In the genomic region with DNA sequence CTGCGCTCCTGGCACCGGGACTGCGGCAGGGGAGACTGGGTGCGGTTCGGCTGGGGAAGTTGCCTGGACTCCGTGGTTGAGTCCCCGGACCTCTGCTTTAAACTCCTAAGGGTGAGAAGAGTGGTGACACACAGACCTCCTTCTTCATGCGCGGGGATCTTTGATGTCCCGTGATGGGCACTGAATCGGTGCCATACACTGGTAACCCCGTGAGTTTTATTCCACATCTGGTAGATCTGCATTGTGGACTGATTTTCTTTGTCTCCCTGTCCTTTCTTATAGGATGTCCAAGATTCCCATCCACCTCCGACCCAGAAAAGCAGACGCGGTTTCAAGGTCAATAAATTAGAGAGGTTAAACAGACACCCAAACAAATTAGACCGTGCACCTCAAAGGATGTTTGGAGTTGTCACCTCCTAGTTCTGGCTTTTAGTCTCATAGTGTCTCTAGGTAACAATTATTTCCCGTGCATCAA, we compare ENCODE assay signal across 8 mouse cellular contexts. TPM values are rescaled to one million over a fixed set of nuclear protein-coding genes. Genes with fewer than 3 reads are reported as not detected.
DNase-seq lines count a peak whose midpoint lies in the region; ATAC-seq and TF ChIP-seq lines count a peak whose summit lies in the region.

No protein-coding gene starts in this region.

- H3K27ac ChIP-seq in kidney, postnatal 0 days = no peak overlapping the region
- H3K27ac ChIP-seq in embryonic facial prominence, embryonic 12.5 days = no peak overlapping the region
- H3K27ac ChIP-seq in hindbrain, postnatal 0 days = peak overlapping the region; percentile 54
- H3K27ac ChIP-seq in midbrain, postnatal 0 days (ENCODE audit: low read depth, low read length) = no peak overlapping the region

- under 1% methylated on average over 17 of the region's 17 CpGs for WGBS in kidney, postnatal 0 days
- 3% methylated on average over 17 of the region's 17 CpGs for WGBS in embryonic facial prominence, embryonic 12.5 days
- 2% methylated on average over 17 of the region's 17 CpGs for WGBS in hindbrain, postnatal 0 days
- WGBS in midbrain, postnatal 0 days = 2% methylated on average over 17 of the region's 17 CpGs

- H3K4me1 ChIP-seq in kidney, postnatal 0 days (replicated peaks; ENCODE audit: insufficient read depth, low read length) = peaks cover 10% of the 10 kb centered on the region; the same call in 1 of the 2 replicates
- H3K4me1 ChIP-seq in embryonic facial prominence, embryonic 12.5 days = 0 out of 2 replicates have a peak, but pooled peaks cover 8% of the 10 kb centered on the region
- H3K4me1 ChIP-seq in hindbrain, postnatal 0 days (ENCODE audit: insufficient read depth, low read length) = 0 out of 2 replicates have a peak, but pooled peaks cover 4% of the 10 kb centered on the region
- H3K4me1 ChIP-seq in midbrain, postnatal 0 days (ENCODE audit: insufficient read depth, low read length) = no peaks in the 10 kb centered on the region

- no peaks in the 10 kb centered on the region for H3K9me3 ChIP-seq in kidney, postnatal 0 days (replicated peaks; ENCODE audit: low read length)
- H3K9me3 ChIP-seq in embryonic facial prominence, embryonic 12.5 days = no peaks in the 10 kb centered on the region
- H3K9me3 ChIP-seq in hindbrain, postnatal 0 days (ENCODE audit: low read length) = no peaks in the 10 kb centered on the region
- H3K9me3 ChIP-seq in midbrain, postnatal 0 days (ENCODE audit: low read length) = no peaks in the 10 kb centered on the region

- 0 out of 2 replicates have a peak overlapping the region, but pooled peaks have one; percentile 2 for H3K9ac ChIP-seq in kidney, postnatal 0 days (ENCODE audit: low read depth, low read length)
- 0 out of 2 replicates have a peak overlapping the region, but pooled peaks have one; percentile 30 for H3K9ac ChIP-seq in embryonic facial prominence, embryonic 12.5 days
- H3K9ac ChIP-seq in hindbrain, postnatal 0 days (replicated peaks; ENCODE audit: low read length) = peak overlapping the region; percentile 58
- peak overlapping the region; percentile 64 for H3K9ac ChIP-seq in midbrain, postnatal 0 days (replicated peaks; ENCODE audit: low read length, poor library complexity, severe bottlenecking)

- no peaks in the 10 kb centered on the region for H3K36me3 ChIP-seq in kidney, postnatal 0 days (ENCODE audit: insufficient read depth, low read length)
- no peaks in the 10 kb centered on the region for H3K36me3 ChIP-seq in embryonic facial prominence, embryonic 12.5 days
- H3K36me3 ChIP-seq in hindbrain, postnatal 0 days (ENCODE audit: insufficient read depth, low read length) = no peaks in the 10 kb centered on the region
- no peaks in the 10 kb centered on the region for H3K36me3 ChIP-seq in midbrain, postnatal 0 days (ENCODE audit: insufficient read depth, low read length)

- TF ChIP-seq CTCF in kidney, postnatal 0 days (IDR thresholded peaks at IDR 0.05; ENCODE audit: low read depth) = no peak
- no peak for TF ChIP-seq CTCF in hindbrain, postnatal 0 days (IDR thresholded peaks at IDR 0.05; ENCODE audit: low read depth)
- TF ChIP-seq CTCF in midbrain, postnatal 0 days (IDR thresholded peaks at IDR 0.05) = no peak

- H3K27me3 ChIP-seq in kidney, postnatal 0 days (ENCODE audit: insufficient read depth, low read length) = peaks cover 37% of the 10 kb centered on the region
- peaks cover 50% of the 10 kb centered on the region for H3K27me3 ChIP-seq in embryonic facial prominence, embryonic 12.5 days
- H3K27me3 ChIP-seq in hindbrain, postnatal 0 days (ENCODE audit: insufficient read depth, low read length) = peaks cover 13% of the 10 kb centered on the region; the same call in 1 of the 2 replicates
- peaks cover 18% of the 10 kb centered on the region; the same call in 1 of the 2 replicates for H3K27me3 ChIP-seq in midbrain, postnatal 0 days (ENCODE audit: insufficient read depth, low read length)

- ATAC-seq in kidney, postnatal 0 days (replicated peaks; ENCODE audit: low FRiP score, low read depth) = no peak
- ATAC-seq in embryonic facial prominence, embryonic 12.5 days (ENCODE audit: insufficient number of reproducible peaks, insufficient read depth, low FRiP score, low TSS enrichment) = no peak
- ATAC-seq in hindbrain, postnatal 0 days = no peak
- ATAC-seq in midbrain, postnatal 0 days (ENCODE audit: low FRiP score) = peak; percentile 43; the same call in 1 of the 2 replicates
- no peak for ATAC-seq in frontal cortex, adult (ENCODE audit: low TSS enrichment)

- peak overlapping the region; percentile 33 for H3K4me3 ChIP-seq in kidney, postnatal 0 days (replicated peaks; ENCODE audit: low read depth, low read length)
- H3K4me3 ChIP-seq in embryonic facial prominence, embryonic 12.5 days = peak overlapping the region; percentile 42
- H3K4me3 ChIP-seq in hindbrain, postnatal 0 days (ENCODE audit: low read length) = peak overlapping the region; percentile 57
- peak overlapping the region; percentile 60 for H3K4me3 ChIP-seq in midbrain, postnatal 0 days (ENCODE audit: low read depth, low read length)

- H3K4me2 ChIP-seq in kidney, postnatal 0 days (ENCODE audit: low read length) = peak overlapping the region; percentile 65
- H3K4me2 ChIP-seq in embryonic facial prominence, embryonic 12.5 days (replicated peaks) = peak overlapping the region; percentile 77
- H3K4me2 ChIP-seq in hindbrain, postnatal 0 days (ENCODE audit: low read depth, low read length) = peak overlapping the region; percentile 84
- peak overlapping the region; percentile 97 for H3K4me2 ChIP-seq in midbrain, postnatal 0 days (ENCODE audit: low read depth, low read length, poor library complexity, severe bottlenecking)

- DNase-seq in kidney, postnatal 0 days (ENCODE audit: low spot score) = no peak
- DNase-seq in kidney, adult 9 months = no peak
- no peak for DNase-seq in hindbrain, postnatal 0 days (ENCODE audit: low spot score)
- no peak for DNase-seq in midbrain, postnatal 0 days (ENCODE audit: low spot score)
- no peak for DNase-seq in layer of hippocampus, postnatal 10 days (ENCODE audit: low spot score in 2 of 2)
- DNase-seq in layer of hippocampus, adult 9-11 months = no peak

RNA-seq across cellular contexts. Expression of a gene that starts 0.3 kb away (rescaled TPM):
- 0.06 and 0.08 TPM in 2 replicates for polyA plus RNA-seq in kidney, postnatal 0 days (2015; fragmentation: Nextera tagmentation; extraction: Ambion mirVana)
- polyA plus RNA-seq in embryonic facial prominence, embryonic 12.5 days (2016; fragmentation: Nextera tagmentation; extraction: Ambion mirVana) = 0.37 TPM in 2 replicates
- total RNA-seq in hindbrain, postnatal 0 days (2014; rRNA removed) = 2.4 and 2.5 TPM in 2 replicates
- 2.5 and 2.8 TPM in 2 replicates for polyA plus RNA-seq in hindbrain, postnatal 0 days (2015; fragmentation: Nextera tagmentation; extraction: Ambion mirVana)
- total RNA-seq in midbrain, postnatal 0 days (2014; rRNA removed) = 2.5 and 2.6 TPM in 2 replicates
- polyA plus RNA-seq in midbrain, postnatal 0 days (2015; fragmentation: Nextera tagmentation; extraction: Ambion mirVana) = 2.0 TPM in 2 replicates
- total RNA-seq in layer of hippocampus, postnatal 10 days (2021) = 1 to 10 TPM; 4.8 to 5.2 TPM

RNA-seq across cellular contexts. Expression of a gene that starts 29.4 kb away (rescaled TPM):
- polyA plus RNA-seq in kidney, postnatal 0 days (2015; fragmentation: Nextera tagmentation; extraction: Ambion mirVana) = 62.5 and 69.9 TPM in 2 replicates
- 62.4 and 67.4 TPM in 2 replicates for polyA plus RNA-seq in embryonic facial prominence, embryonic 12.5 days (2016; fragmentation: Nextera tagmentation; extraction: Ambion mirVana)
- 58.8 and 80.5 TPM in 2 replicates for total RNA-seq in hindbrain, postnatal 0 days (2014; rRNA removed)
- 53.9 and 58.8 TPM in 2 replicates for polyA plus RNA-seq in hindbrain, postnatal 0 days (2015; fragmentation: Nextera tagmentation; extraction: Ambion mirVana)
- total RNA-seq in midbrain, postnatal 0 days (2014; rRNA removed) = 38.9 and 66.7 TPM in 2 replicates
- polyA plus RNA-seq in midbrain, postnatal 0 days (2015; fragmentation: Nextera tagmentation; extraction: Ambion mirVana) = 51.3 and 61.4 TPM in 2 replicates
- 10 to 100 TPM; 86.9 to 89.7 TPM for total RNA-seq in layer of hippocampus, postnatal 10 days (2021)

Comparison
In these comparisons a context has a peak if more than half of its experiments do, and no peak if none do; other contexts are left out.
1. H3K9ac ChIP-seq: peak in every context shown above with its lines; median percentile 64 in midbrain, postnatal 0 days; 58 in hindbrain, postnatal 0 days; 30 in embryonic facial prominence, embryonic 12.5 days; 2 in kidney, postnatal 0 days.